Mouse (Mus musculus): Measurements from ENCODE around the gene Olfr878. TPM values are rescaled to one million over a fixed set of nuclear protein-coding genes. Genes with fewer than 3 reads are reported as not detected.

The Olfr878 gene
- total RNA-seq (2021), result not detected

- no peak for DNase-seq
Measured at GRCm38 (mm10) chr9:37917540-37917939, at the start of gene Olfr878. Gene Olfr878 (plus strand): TSS chr9:37917840.

- no peak for DNase-seq
Measured at GRCm38 (mm10) chr9:37870246-37870645, 47.4 kb upstream of the Olfr878 start.

GRCm38 (mm10) chr9:37871097-37871496 lies 46.5 kb upstream of the Olfr878 start:
- DNase-seq, result no peak

GRCm38 (mm10) chr9:37871536-37871935 lies 46.1 kb upstream of the Olfr878 start:
- DNase-seq, result no peak

- DNase-seq, result no peak
Measured at GRCm38 (mm10) chr9:37890960-37891359, 26.7 kb upstream of the Olfr878 start.

- no peak for DNase-seq
Measured at GRCm38 (mm10) chr9:37896661-37897060, 21.0 kb upstream of the Olfr878 start, which contains the start of gene Olfr145. Gene Olfr145 (plus strand): TSS chr9:37896724.

GRCm38 (mm10) chr9:37905555-37905954 lies 12.1 kb upstream of the Olfr878 start:
- DNase-seq, result no peak

GRCm38 (mm10) chr9:37918018-37918417 lies 378 bp downstream of the Olfr878 start:
- no peak for DNase-seq

- no peak for DNase-seq
Measured at GRCm38 (mm10) chr9:37924194-37924593, 6.6 kb downstream of the Olfr878 start.

- no peak for DNase-seq
Measured at GRCm38 (mm10) chr9:37925445-37925844, 7.8 kb downstream of the Olfr878 start.

GRCm38 (mm10) chr9:37926019-37927013 lies 8.7 kb downstream of the Olfr878 start:
- DNase-seq, result no peak

GRCm38 (mm10) chr9:37932519-37932918 lies 14.9 kb downstream of the Olfr878 start:
- peak; percentile 62 for DNase-seq

GRCm38 (mm10) chr9:37934146-37934545 lies 16.5 kb downstream of the Olfr878 start:
- no peak for DNase-seq

GRCm38 (mm10) chr9:37941167-37941566 lies 23.5 kb downstream of the Olfr878 start:
- no peak for DNase-seq

Other genes starting within 250 kb of the Olfr878 start
- gene Panx3, start 248.6 kb upstream of the Olfr878 start, total RNA-seq (2021), result not detected
- not detected for gene Olfr160, start 201.6 kb upstream of the Olfr878 start, total RNA-seq (2021)
- gene Olfr874, start 172.7 kb upstream of the Olfr878 start, total RNA-seq (2021), result not detected
- gene Olfr875, start 146.0 kb upstream of the Olfr878 start, total RNA-seq (2021), result not detected
- not detected for gene Olfr876, start 114.8 kb upstream of the Olfr878 start, total RNA-seq (2021)
- gene Olfr877, start 63.6 kb upstream of the Olfr878 start, total RNA-seq (2021), result not detected
- gene Olfr145, start 21.1 kb upstream of the Olfr878 start, total RNA-seq (2021), result not detected
- gene Olfr881, start 74.0 kb downstream of the Olfr878 start, total RNA-seq (2021), result not detected
- not detected for gene Olfr883, start 108.0 kb downstream of the Olfr878 start, total RNA-seq (2021)
- not detected for gene Olfr884, start 128.7 kb downstream of the Olfr878 start, total RNA-seq (2021)
- gene Olfr885, start 143.5 kb downstream of the Olfr878 start, total RNA-seq (2021), result not detected
- not detected for gene Olfr887, start 166.2 kb downstream of the Olfr878 start, total RNA-seq (2021)
- gene Olfr888, start 190.3 kb downstream of the Olfr878 start, total RNA-seq (2021), result not detected
- gene Olfr889, start 197.4 kb downstream of the Olfr878 start, total RNA-seq (2021), result not detected
- gene Olfr890, start 224.7 kb downstream of the Olfr878 start, total RNA-seq (2021), result not detected

Data from heart, postnatal 4 days (tissue).